Mouse (Mus musculus) kidney, adult 2 months (tissue): Measurements from ENCODE around the gene Gm10112. TPM values are rescaled to one million over a fixed set of nuclear protein-coding genes. Genes with fewer than 3 reads are reported as not detected.

Source experiments
- DNase-seq: peaks from one replicate; pipeline ENCODE4 v3.0.0; 2021
- H3K27ac ChIP-seq: fragments of 200-500 bp; 2 replicates; pipeline ENCODE4 v1.5.1; 2012; ENCODE audit warnings: low read depth, low read length, control low read depth, inconsistent platforms; ENCODE audit not compliant: insufficient read depth
- H3K27me3 ChIP-seq: fragments of 200-500 bp; replicated peaks from 2 replicates; pipeline ENCODE4 v1.6.1; 2012; ENCODE audit warnings: mild to moderate bottlenecking, moderate library complexity, low read length, inconsistent platforms; ENCODE audit not compliant: control insufficient read depth, insufficient read depth
- H3K36me3 ChIP-seq: fragments of 200-500 bp; 2 replicates; pipeline ENCODE4 v1.6.1; 2012; ENCODE audit warnings: mild to moderate bottlenecking, moderate library complexity, low read length, inconsistent platforms; ENCODE audit not compliant: control insufficient read depth, insufficient read depth
- H3K4me1 ChIP-seq: fragments of 200-500 bp; 2 replicates; pipeline ENCODE4 v1.6.1; 2011; ENCODE audit warnings: low read length; ENCODE audit not compliant: control insufficient read depth, insufficient read depth
- H3K4me3 ChIP-seq: fragments of 200-500 bp; 2 replicates; pipeline ENCODE4 v1.5.1; 2011; ENCODE audit warnings: mild to moderate bottlenecking, low read depth, low read length, control low read depth; ENCODE audit not compliant: insufficient read depth
- CTCF ChIP-seq: fragments of 200-500 bp; conservative IDR thresholded peaks from 2 replicates; pipeline ENCODE4 v1.5.1; 2011; ENCODE audit warnings: low read depth, mild to moderate bottlenecking, control low read depth, low read length, moderate library complexity, mixed read lengths; ENCODE audit not compliant: insufficient read depth, insufficient read length
- POLR2A ChIP-seq: fragments of 200-500 bp; IDR thresholded peaks from one replicate; pipeline ENCODE4 v1.6.1; 2011; ENCODE audit warnings: low read depth, low read length, control low read depth
- WGBS: fragments of 180-500 bp; shearing (Covaris S2); methylation state at CpG from one replicate; pipeline ENCODE4 v1.1.7; 2018; 5-methylcytosine and 5-hydroxymethylcytosine counted together
- polyA plus RNA-seq: library from polyadenylated mRNA; depleted of rRNA; stranded (reverse); fragments of >200 nt; gene quantifications from 2 replicates; pipeline ENCODE4 v1.2.3, GENCODE M21; 2012; rRNA removed

The Gm10112 gene
- not detected in 2 replicates for polyA plus RNA-seq

GRCm38 (mm10) chrX:111168040-111168439 is at the start of gene Gm10112:
Gene Gm10112, plus strand, starts transcription at chrX:111168340.
- TF ChIP-seq CTCF (no peak), POLR2A (no peak)
- H3K27me3 ChIP-seq = no peaks in the 10 kb centered on the region
- 91% methylated on average over 3 of the region's 3 CpGs for WGBS
- no peaks in the 10 kb centered on the region for H3K36me3 ChIP-seq
- DNase-seq = no peak
- no peak within 1 kb of the TSS for H3K4me3 ChIP-seq
- no peaks in the 10 kb centered on the region for H3K4me1 ChIP-seq
- H3K27ac ChIP-seq = no peak within 1 kb of the TSS

- H3K4me3 ChIP-seq = no peak overlapping the region
- H3K27me3 ChIP-seq = no peaks in the 10 kb centered on the region
- no peaks in the 10 kb centered on the region for H3K36me3 ChIP-seq
- DNase-seq = no peak
- no peaks in the 10 kb centered on the region for H3K4me1 ChIP-seq
- no peak for TF ChIP-seq POLR2A
- no peak for TF ChIP-seq CTCF
- WGBS = 90% methylated on average over 1 of the region's 1 CpGs
- no peak overlapping the region for H3K27ac ChIP-seq
Measured at GRCm38 (mm10) chrX:111189574-111189973, 21.4 kb downstream of the Gm10112 start.

GRCm38 (mm10) chrX:111196376-111196775 is 28.2 kb downstream of the Gm10112 start:
- no peak overlapping the region for H3K27ac ChIP-seq
- TF ChIP-seq POLR2A = no peak
- TF ChIP-seq CTCF = no peak
- peak; percentile 4 for DNase-seq
- no peaks in the 10 kb centered on the region for H3K36me3 ChIP-seq
- no peaks in the 10 kb centered on the region for H3K4me1 ChIP-seq
- 3% methylated on average over 2 of the region's 2 CpGs for WGBS
- H3K4me3 ChIP-seq = no peak overlapping the region
- no peaks in the 10 kb centered on the region for H3K27me3 ChIP-seq

GRCm38 (mm10) chrX:111210225-111210624 is 42.1 kb downstream of the Gm10112 start:
- TF ChIP-seq CTCF = no peak
- TF ChIP-seq POLR2A = no peak
- DNase-seq = peak; percentile 44
- Histone ChIP-seq H3K27ac (no peak overlapping the region), H3K4me3 (no peak overlapping the region), H3K27me3 (no peaks in the 10 kb centered on the region), H3K36me3 (no peaks in the 10 kb centered on the region), H3K4me1 (no peaks in the 10 kb centered on the region)
- 4% methylated on average over 5 of the region's 5 CpGs for WGBS

Other genes with a start within 250 kb of the Gm10112 start
- not detected in 2 replicates for gene Cylc1, start 57.9 kb upstream of the Gm10112 start, polyA plus RNA-seq